Mouse (Mus musculus): ENCODE data around the gene Wdr35.

Wdr35 gene

DNA sequence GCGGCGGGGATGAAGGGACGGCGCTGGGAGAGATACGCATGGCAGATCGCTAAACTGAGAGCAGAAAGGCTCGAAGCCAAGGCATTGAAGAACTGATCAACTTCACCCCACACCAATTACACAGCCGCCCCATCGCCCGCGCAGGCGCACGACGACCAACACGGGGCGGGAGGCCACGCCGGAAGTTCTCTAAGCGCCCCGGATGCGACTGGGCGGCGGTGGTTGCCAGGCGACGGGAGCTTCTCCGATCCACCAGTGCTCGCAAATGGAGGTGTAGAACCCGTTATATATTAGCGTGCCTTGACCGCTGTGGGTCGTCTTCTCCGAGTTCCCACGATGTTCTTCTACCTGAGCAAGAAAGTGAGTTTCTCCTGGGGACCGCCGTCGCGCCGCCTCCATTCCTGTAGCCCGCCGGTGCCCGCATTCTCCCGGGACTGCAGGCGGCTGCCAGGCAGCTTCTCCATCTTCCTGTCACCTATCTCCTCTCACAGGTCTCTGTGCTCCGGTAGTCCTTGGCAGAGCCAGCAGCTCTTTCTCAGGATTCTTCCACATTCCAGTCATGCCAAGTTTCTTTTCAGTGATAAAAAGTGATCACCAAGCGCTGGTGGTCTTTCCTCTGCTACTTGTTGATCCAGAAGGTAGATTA is at the start of gene Wdr35:
TSS of gene Wdr35 (plus strand) at position 73 of the 646 bp plus-strand sequence.
- DNase-seq = peak; percentile 92

DNA sequence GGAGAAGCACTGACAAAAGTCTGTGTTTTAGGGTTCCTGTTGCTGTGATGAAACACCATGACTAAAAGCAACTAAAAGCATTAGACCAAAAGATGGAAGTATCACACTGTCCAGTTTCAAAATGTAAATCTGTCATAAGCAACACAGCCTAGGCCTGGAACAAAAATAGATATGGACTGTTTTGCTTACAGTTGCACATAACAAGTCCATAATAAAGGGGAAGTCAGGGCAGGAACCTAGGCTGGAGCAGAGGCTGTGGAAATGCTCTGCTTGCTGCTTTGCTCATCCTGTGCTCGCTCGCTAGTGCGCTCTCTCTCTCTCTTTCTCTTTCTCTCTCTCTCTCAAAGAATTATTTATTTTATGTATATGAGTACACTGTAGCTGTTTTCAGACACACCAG is 46.0 kb upstream of the Wdr35 start:
- no peak for DNase-seq

DNA sequence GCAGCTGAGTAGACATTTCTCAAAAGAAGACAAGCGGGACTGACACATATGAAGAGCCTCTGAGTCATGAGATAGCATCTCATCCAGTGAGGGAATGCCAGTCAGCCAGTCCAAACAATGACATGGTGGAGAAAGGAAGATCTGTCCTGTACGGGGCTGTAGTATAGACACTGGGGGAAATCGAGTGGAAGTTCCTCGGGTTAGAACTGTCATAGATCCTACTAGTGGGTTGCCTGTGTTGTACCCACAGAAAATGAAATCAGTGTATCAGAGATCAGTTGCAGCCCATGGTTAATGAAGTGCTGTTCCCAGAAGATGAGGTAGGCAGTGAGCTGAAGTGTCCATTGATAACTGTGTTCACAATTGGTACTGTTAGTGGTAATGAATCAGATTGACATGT is 44.9 kb upstream of the Wdr35 start:
- no peak for DNase-seq

DNA sequence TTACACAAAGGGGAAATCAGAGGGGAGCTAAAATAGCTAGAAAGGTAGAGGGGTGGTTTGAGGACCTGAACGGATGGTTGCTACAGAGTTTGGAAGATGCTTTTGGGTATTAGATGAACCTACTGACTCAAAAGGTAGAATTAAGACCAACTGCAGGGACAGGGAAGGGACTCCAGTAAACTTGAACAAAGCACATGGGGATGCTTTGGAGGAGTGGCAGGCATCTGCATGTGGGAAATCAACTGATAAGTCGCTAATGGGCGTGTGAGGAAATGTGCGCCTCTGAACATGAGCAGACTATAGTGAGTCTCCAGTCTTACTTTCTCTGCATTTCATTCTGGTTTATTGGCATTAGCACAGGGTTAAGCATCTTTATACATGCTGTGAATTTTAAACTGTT is 42.6 kb upstream of the Wdr35 start:
- DNase-seq = no peak

DNA sequence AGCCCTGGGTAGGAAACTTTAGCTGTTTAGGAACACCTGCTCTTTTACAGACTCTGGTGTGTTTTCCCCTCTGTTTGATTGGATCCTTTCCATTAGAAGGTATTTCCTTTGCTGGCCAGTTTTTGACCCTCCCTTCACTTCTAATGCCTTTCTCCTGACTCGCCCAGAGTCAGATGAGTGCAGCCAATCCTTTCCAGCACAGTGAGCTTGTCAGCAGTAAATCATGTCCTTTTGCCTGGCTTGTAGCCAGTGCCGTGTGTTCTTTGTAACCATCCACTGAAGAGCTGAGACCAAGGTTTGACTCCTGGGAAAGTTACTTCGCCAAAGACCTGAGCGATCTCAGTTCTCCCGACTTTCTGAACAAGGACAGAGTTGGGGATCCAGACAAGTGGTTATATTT is 38.3 kb upstream of the Wdr35 start:
- DNase-seq = no peak

DNA sequence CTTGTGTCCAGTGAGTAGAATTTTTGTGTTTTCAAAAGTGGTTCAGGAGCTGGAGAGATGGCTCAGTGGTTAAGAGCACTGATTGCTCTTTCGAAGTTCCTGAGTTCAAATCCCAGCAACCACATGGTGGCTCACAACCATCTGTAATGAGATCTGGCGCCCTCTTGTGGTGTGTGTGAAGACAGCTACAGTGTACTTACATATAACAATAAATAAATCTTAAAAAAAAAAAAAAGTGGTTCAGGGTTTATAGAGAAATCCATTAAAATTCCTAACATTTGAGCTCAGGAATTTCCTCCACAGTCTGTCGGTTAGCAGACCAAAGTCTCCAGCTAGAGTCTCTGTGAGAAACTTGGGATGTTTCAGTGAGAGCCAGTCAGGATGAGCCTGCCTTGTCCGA is 37.5 kb upstream of the Wdr35 start:
- peak; percentile 22 for DNase-seq

DNA sequence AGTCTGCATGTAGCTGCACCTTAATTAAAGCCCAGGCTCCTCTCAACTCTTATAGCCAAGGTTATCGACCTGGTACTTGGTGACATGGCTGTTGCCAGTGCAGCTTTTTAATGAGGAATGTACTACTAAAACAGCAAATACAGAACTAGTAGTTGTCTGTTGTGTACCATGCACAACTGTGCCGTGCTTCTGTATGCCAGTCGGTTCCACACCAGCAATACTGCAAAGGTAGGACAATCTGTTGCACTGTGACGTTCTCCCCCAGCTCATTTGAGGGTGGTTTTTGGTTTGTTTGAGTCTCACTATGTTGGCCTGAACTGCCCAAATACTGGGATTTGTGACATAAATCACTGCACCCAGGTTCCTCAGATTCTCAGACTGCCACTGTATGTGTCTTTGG is 34.2 kb upstream of the Wdr35 start:
- DNase-seq = no peak

DNA sequence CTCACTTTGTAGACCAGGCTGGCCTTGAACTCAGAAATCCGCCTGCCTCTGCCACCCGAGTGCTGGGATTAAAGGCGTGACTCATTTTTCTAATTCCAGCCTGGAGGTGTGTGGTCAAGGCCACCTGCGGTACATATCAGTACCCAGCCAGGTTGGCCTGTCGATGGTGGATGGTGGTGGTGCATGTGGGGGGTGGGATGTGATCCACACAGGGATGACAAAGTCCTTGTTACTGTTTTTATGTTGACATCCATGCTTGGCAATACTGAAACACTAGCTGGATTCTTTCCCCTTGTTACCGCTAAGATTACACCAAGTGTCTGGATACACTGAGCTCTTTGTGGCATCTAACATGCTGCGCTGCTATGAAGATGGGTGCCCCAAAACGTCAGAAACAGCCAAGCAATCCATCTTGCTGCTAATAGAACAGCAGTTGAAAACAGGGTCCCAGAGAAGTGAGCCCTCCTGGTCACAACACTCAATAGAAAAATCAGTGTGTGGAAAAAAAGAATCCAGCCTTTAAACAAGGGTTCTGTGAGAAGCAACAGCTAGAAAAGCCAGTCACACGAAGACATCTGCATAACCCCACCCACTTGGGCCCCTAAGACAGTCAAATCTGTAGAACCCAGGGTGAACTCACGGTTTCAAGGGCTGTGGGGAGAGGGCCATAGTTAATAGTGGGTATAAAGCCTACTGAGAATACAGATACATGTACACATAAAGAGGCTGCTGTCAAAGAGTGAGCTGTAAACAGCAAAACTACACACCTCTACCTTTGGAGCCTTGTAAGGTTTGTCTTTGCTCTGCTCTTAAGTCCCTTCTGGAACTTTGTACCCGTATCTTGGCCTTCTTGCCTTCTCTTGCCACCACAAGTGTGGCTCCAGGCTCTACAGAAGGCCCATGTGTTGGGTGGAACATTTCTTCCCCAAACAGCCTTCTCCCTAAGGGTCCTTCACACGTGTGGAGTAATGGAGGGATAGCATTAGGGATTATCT is 33.4 kb upstream of the Wdr35 start:
- no peak for DNase-seq

DNA sequence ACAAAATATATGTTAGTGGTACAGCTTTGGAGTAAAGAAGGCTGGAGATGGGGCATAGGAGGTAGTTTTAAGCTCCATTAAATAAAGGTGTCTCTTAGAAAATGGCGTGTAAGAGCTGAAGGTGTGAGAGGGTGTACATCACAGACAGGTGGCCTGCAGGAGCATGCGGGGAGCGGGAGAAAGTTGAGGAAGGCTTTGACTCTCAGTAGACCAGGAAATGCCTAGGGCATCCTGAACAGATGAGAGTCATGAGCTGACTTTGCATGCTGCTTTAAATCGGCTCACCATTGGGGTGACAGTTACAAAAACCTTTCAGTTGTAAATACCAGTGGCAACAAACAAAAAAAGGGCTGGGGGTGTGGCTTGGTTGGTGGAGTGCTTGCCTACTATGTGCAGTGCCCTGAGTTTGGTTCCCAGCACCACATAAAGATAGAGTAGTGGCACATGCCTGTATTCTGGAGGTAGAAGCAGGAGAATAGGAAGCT is 32.5 kb upstream of the Wdr35 start:
- DNase-seq = no peak

DNA sequence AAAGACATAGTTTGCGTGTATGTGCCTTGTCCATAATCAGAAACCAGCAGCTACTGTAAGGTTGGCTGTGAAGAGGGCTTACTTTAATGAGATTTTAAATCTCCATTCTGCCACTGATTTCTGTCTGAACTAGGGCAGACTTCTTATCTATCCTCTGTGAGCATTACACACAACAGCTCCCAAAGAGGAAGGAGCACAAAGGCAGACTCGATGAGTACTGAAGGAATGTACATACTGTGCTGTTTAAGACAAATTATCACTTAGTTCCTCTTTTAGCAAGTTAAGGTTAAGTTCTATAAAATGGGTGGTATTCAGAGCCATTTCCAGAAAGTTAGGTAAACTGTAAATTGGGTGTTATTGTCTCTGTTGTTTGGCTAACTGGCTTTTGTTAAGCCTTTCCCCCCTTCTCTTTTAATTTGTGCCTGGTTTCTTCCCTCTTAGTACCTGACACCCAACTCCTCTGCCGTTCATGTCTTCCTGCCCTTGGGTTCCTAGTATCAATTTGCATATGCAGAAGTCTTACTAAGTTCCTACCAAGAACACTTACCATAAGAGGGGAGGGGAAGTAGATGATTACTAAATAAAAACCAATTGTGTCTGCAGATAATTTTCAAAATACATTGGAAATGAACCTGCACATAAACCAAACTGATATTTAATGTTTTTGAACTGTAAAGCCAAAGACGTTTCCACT is 31.8 kb upstream of the Wdr35 start:
- DNase-seq = no peak

DNA sequence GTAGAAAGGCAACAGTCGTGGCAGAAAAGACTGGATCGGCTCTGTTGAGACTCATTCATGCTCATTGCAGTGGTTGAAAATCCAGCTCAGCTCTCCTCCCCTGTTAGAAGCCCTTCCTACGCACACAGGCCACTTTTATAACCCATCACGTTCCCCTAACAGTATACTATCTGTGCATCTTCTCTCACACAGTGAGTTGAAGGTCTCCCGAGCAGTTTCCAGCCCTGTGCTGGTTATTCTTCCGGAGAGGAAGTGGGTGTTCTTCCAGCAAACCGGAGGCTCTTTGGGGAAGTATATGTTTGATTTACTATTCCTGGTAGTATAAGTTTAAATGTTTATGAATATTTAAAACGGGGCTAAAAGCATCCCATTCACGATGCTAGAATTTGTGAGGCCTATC is 26.5 kb upstream of the Wdr35 start:
- no peak for DNase-seq

DNA sequence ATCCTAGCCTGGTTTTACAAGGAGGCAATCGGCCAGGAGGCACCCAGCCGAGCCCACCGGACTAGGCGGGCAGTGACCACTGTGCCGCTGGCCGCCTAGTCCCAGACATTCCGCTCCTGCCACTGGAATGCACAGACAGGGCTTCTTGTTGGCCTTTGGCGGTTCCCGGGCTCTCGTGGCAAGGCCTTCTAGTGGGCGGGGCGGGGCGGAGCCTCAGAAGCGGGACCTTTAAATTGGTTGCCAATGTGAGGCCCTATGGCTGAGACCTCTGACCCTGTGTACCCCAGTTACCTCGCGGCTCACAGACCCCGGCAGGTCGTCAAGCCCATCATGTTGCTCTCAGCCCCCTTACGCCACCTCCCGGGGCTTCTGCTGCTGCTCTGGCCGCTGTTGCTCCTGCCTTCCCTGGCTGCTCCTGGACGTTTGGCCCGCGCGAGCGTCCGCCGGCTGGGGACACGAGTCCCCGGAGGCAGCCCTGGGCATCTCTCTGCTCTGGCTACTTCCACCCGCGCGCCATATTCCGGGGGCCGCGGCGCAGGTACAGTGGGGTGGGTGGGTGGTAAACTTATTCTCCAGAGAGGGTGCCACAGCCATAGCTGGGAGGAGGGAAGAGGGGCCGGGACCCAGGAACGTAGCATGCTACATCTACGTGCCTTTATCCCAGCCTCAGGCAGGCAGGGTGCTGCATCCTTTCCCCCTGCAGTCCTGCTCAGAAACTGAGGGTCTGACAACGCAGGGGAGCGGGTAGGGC is 25.8 kb upstream of the Wdr35 start, which contains the start of gene Matn3:
TSS of gene Matn3 (plus strand) at position 216 of the 751 bp plus-strand sequence.
- DNase-seq = peak; percentile 89

DNA sequence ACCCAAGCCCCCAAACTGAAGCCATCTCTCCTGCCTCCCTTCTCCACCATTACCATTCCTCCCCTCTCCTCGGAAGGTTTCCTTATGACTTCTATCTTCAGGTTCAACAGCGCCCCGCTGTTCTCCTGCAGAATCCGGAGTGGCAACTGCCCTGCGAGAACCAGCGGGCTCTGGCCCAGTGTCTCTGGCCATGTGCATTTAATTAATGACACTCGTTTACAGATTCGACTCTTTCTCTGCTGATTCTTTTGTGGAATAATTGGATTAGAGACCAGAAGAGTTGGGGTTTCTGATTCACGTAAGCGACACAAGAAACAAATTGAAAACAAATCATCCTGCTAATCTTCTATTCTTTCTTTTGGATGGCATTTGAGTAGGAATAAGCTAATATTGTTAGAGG is 20.6 kb upstream of the Wdr35 start:
- DNase-seq = no peak

DNA sequence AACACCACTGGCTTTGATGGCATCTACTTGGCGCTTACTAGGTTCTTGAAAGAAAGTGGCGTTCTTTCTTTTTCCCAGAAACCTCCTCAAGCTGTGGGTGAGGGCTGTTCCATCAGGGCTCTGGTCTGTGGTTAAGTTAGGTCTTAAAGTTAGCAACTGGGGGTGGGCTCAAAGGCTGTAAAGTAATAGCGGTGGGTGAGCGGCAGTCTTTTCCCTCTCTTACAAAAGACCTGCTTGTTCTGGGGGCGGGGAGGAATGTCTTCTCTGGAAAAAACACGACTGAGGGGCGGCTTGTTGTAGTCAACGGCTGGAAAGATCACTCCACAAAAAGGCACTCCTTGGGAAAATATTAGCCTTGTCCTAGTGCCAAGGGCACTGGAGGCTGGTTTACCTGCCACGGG is 19.5 kb upstream of the Wdr35 start:
- no peak for DNase-seq

DNA sequence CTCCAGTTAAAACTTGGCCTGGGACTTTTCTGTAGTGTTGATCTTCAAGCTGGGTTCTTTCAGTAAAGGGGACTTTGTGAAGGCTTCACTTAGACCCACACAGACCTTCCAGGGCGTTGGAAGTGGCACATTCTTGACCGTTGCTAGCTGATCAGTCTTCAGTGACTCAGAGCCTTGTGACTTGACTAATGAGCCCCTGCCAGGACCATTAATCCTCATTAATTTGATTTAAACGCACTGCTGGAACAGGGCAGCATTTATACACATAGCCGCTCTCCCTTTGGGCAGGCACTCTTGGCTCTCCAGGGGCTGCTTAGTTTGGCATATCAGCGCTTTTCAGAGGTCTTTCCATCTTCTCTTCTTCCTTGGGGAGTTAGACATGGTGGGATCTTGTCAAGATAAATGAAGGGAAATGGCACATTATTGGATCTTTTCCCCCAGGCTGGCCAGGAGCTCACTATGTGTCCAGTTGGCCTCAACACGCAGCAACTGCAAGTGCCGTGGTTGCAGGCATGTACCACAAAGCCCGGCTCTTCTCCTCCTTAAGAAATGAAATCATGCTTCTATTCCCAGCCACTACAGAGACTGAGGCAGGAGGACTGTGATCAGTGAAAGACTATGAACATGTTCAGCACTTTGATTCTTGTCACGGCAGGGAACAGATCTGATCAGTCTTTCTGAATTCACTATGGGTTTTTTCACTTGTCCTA is 11.9 kb upstream of the Wdr35 start:
- DNase-seq = no peak

DNA sequence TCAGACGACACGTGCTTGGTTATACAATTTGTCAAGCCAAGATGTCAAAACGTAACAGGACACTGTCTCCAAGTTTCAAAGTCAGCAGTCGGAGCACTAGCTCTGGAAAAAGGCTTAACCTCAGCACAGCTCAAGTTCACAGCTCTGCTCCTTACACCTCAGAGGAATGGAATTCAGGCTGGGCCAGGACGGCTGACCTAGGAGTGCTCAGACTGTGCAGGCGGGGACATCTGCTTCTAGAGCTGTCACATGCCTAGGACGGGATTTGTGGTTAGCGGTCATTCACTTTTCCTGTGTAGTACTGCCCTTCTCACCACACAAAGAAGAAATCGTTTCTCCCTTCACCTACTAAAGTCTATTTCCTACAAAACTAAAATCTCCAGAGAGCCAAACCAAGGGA is 3.9 kb upstream of the Wdr35 start:
- peak; percentile 77 for DNase-seq

DNA sequence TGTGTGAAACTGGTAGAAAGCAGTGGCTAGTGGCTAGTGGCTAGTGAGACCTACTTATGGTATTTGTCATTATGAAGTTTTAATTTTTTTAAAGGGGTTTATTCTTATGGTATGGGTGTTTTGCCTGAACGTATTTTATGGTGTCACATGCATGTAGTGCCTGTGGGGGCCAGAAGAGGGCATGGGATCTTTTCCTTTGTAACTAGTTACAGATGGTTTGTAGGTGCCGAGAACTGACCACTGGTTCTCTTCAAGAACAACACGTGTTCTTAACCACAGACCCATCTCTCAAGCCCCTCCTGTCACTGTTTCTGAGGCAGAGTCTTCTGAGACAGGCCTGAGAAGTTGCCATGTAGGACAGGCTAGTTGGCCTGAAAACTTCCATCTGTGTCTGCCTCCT is 1.4 kb downstream of the Wdr35 start:
- DNase-seq = no peak

DNA sequence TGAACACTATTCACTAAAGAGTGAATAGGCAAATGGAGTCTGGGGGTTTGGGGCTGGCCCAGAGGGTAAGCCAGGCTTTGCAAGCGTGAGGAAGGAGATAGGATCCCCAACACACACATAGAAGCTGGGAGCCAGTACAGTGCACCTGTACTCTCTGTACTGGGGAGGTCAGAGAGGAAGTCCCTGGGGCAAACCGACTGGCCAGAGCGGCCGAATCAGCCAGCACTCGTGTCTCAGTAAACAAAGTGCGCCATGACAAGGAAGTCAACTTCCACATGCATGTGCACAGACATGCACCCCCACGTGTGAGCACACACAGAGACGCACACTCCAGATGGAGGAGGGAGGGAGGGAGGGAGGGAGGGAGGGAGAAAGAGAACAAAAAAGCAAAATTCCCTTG is 19.5 kb downstream of the Wdr35 start:
- no peak for DNase-seq

DNA sequence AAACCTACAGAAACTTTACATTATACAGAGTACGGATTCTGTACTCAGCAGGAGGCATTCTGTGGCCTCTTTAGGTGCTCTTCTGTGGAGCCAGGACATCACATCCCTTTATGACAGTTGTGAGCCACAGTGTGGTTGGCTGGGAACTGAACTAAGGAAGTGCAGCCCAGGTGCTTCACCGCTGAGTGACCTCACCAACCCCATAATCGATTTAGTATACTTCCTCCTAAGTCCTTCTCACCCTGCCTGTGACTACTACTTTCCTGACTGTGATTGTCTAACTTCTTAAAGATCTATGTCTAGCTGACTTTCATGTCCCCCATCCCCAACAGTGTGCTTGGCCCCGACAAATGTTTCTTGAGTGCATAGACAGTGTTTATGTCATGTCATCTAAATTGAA is 24.6 kb downstream of the Wdr35 start:
- DNase-seq = no peak

DNA sequence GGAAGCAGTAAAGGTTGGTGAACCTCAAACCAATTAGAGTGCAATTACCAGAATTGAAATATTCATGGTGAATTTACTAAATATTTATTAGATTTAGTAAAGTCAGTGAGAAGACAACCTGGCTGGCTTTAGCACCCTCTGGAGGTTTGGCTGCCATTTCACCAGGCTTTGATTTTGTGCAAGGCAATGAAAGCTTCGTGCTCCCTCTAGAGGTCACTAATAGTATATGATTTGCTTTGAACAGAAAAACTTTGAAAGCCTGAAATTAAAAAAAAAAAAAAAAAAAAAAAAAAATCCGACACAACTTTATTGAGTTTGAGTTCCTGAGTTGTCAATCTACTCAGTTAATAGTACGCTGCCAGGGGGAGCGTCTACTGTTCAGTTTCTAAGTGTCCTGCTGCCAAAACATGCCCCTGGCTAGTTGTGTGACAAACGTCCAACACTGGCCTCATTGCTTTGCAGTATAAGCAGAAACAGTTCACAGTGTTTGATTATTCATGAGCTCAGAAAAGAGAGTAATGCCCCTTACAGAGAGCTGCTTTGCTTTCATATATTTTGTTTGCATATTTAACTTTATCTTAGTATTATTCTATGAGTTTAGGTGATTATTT is 28.5 kb downstream of the Wdr35 start:
- DNase-seq = peak; percentile 90

DNA sequence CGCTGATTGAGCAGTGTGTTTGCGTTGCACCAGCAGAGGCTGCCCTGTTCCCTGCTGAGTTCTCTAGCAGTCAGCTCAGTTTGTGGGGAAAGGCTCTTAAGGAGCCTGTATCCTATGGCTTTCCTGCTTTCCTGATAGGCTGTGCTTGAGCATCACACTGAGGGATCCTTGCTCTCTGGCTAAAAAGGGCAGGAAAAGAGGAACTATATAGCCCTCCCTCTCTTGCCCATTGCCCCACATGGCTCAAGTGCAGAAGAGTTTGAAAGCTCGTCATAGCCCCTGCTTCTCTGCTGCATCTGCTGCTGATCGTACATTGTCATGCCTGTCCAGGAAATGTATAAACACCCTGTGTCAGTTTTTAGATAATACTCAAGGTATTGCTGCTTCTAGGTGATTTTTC is 33.5 kb downstream of the Wdr35 start:
- no peak for DNase-seq

DNA sequence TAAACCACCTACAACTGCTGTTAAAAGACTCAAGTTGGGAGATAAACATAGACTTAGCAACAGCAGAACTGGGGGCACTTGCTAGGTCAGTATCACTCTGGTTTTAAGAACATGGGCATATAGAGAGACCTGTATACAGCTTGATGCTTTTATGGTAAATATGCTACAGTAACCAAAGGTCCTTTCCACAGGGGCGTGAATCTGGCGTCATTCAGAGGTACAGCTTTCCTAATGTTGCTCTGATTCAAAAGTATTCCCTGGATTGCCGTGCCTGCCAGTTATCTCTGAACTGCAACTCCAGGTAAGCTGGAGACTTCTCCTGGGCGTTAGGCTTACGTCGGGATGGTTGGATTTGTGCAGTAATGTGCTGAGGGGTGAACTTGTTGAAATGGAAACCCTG is 34.1 kb downstream of the Wdr35 start:
- no peak for DNase-seq
